In genomic region chr13:29698307-29698985, GRCm38 (mm10) we compare ENCODE assay signal across 20 mouse cellular contexts.
DNase-seq lines count a peak whose midpoint lies in the region; ATAC-seq and TF ChIP-seq lines count a peak whose summit lies in the region.
"Had no signal": no experiment of that assay in that cellular context is flagged by ENCODE, and none has a peak within 500 bp of the region (broad histone marks: within the 10 kb centered on the region; RNA-seq: fewer than 3 reads in every experiment).

No protein-coding gene starts in this region.

- 0 out of 2 replicates have a peak overlapping the region, but pooled peaks have one; percentile 23 for H3K27ac ChIP-seq in embryonic facial prominence, embryonic 12.5 days
- H3K27ac ChIP-seq in embryonic facial prominence, embryonic 10.5 days (replicated peaks): no peak overlapping the region
- H3K27ac ChIP-seq in embryonic facial prominence, embryonic 14.5 days (replicated peaks; ENCODE audit: low read depth, low read length): no peak overlapping the region
- no peak overlapping the region for H3K27ac ChIP-seq in intestine, postnatal 0 days (ENCODE audit: low read depth, low read length)
- no peak overlapping the region for H3K27ac ChIP-seq in forebrain, embryonic 10.5 days
- H3K27ac ChIP-seq in forebrain, embryonic 14.5 days (ENCODE audit: low read depth, low read length): no peak overlapping the region
- H3K27ac ChIP-seq: hindbrain, embryonic 13.5 days; left cerebral cortex, adult 2 months; limb, embryonic 10.5 days; midbrain, embryonic 12.5 days had no signal

- H3K4me2 ChIP-seq in embryonic facial prominence, embryonic 12.5 days (replicated peaks): no peak overlapping the region
- no peak overlapping the region for H3K4me2 ChIP-seq in embryonic facial prominence, embryonic 14.5 days (ENCODE audit: low read depth, low read length)
- H3K4me2 ChIP-seq in intestine, postnatal 0 days (replicated peaks; ENCODE audit: low read depth): no peak overlapping the region
- no peak overlapping the region for H3K4me2 ChIP-seq in forebrain, embryonic 14.5 days (ENCODE audit: low read length)
- H3K4me2 ChIP-seq: hindbrain, embryonic 13.5 days; liver, embryonic 11.5 days; midbrain, embryonic 12.5 days had no signal

- H3K4me3 ChIP-seq in embryonic facial prominence, embryonic 12.5 days: no peak overlapping the region
- no peak overlapping the region for H3K4me3 ChIP-seq in embryonic facial prominence, embryonic 10.5 days
- H3K4me3 ChIP-seq in embryonic facial prominence, embryonic 14.5 days (ENCODE audit: low read depth, low read length): no peak overlapping the region
- H3K4me3 ChIP-seq in intestine, postnatal 0 days (ENCODE audit: low read depth, low read length): no peak overlapping the region
- no peak overlapping the region for H3K4me3 ChIP-seq in forebrain, embryonic 10.5 days
- no peak overlapping the region for H3K4me3 ChIP-seq in forebrain, embryonic 14.5 days (ENCODE audit: low read depth, low read length)
- H3K4me3 ChIP-seq: hindbrain, embryonic 13.5 days; left cerebral cortex, adult 2 months; limb, embryonic 10.5 days; midbrain, embryonic 12.5 days; myocyte had no signal

- H3K9ac ChIP-seq in embryonic facial prominence, embryonic 12.5 days: no peak overlapping the region
- no peak overlapping the region for H3K9ac ChIP-seq in embryonic facial prominence, embryonic 14.5 days (ENCODE audit: low read depth, low read length)
- H3K9ac ChIP-seq in intestine, postnatal 0 days (ENCODE audit: low read depth, low read length): no peak overlapping the region
- no peak overlapping the region for H3K9ac ChIP-seq in forebrain, embryonic 14.5 days (ENCODE audit: low read length)
- H3K9ac ChIP-seq: hindbrain, embryonic 13.5 days; midbrain, embryonic 12.5 days had no signal

- H3K9me3 ChIP-seq in embryonic facial prominence, embryonic 12.5 days: no peaks in the 10 kb centered on the region
- H3K9me3 ChIP-seq in embryonic facial prominence, embryonic 10.5 days: no peaks in the 10 kb centered on the region
- H3K9me3 ChIP-seq in embryonic facial prominence, embryonic 14.5 days (ENCODE audit: control insufficient read depth, low read length): no peaks in the 10 kb centered on the region
- no peaks in the 10 kb centered on the region for H3K9me3 ChIP-seq in intestine, postnatal 0 days (ENCODE audit: control insufficient read depth)
- no peaks in the 10 kb centered on the region for H3K9me3 ChIP-seq in forebrain, embryonic 10.5 days
- H3K9me3 ChIP-seq in forebrain, embryonic 14.5 days (replicated peaks; ENCODE audit: control insufficient read depth, low read length): no peaks in the 10 kb centered on the region
- H3K9me3 ChIP-seq: G1E; hindbrain, embryonic 13.5 days; limb, embryonic 10.5 days; midbrain, embryonic 12.5 days had no signal

- no peak for TF ChIP-seq CTCF in intestine, postnatal 0 days (IDR thresholded peaks at IDR 0.05; ENCODE audit: low read depth)

- no peaks in the 10 kb centered on the region for H3K27me3 ChIP-seq in embryonic facial prominence, embryonic 12.5 days
- H3K27me3 ChIP-seq in embryonic facial prominence, embryonic 10.5 days (replicated peaks; ENCODE audit: low read depth, poor library complexity, severe bottlenecking): no peaks in the 10 kb centered on the region
- no peaks in the 10 kb centered on the region for H3K27me3 ChIP-seq in embryonic facial prominence, embryonic 14.5 days (replicated peaks; ENCODE audit: control insufficient read depth, insufficient read depth, low read length)
- no peaks in the 10 kb centered on the region for H3K27me3 ChIP-seq in intestine, postnatal 0 days (replicated peaks; ENCODE audit: control insufficient read depth, insufficient read depth, low read length)
- no peaks in the 10 kb centered on the region for H3K27me3 ChIP-seq in forebrain, embryonic 10.5 days (ENCODE audit: poor library complexity, severe bottlenecking)
- no peaks in the 10 kb centered on the region for H3K27me3 ChIP-seq in forebrain, embryonic 14.5 days (replicated peaks; ENCODE audit: control insufficient read depth, insufficient read depth, low read length)
- H3K27me3 ChIP-seq: hindbrain, embryonic 13.5 days; midbrain, embryonic 12.5 days had no signal

- ATAC-seq in embryonic facial prominence, embryonic 12.5 days (ENCODE audit: insufficient number of reproducible peaks, insufficient read depth, low FRiP score, low TSS enrichment): no peak
- ATAC-seq in embryonic facial prominence, embryonic 14.5 days (ENCODE audit: low read depth): no peak
- no peak for ATAC-seq in intestine, postnatal 0 days
- ATAC-seq in forebrain, embryonic 14.5 days: no peak
- ATAC-seq: CD4-positive, CD25-positive, alpha-beta regulatory T cell, adult 4 months had no signal

- DNase-seq in embryonic facial prominence, embryonic 10.5 days (ENCODE audit: low spot score): no peak
- DNase-seq in embryonic facial prominence, embryonic 14.5 days (ENCODE audit: low spot score): peak; percentile 11
- peak; percentile 18 to 27 for DNase-seq in kidney, postnatal 36 days
- DNase-seq in lung, postnatal 25 days (ENCODE audit: low spot score): peak; percentile 8
- DNase-seq in forebrain, embryonic 10.5 days (ENCODE audit: extremely low spot score, low spot score): no peak
- DNase-seq in forebrain, embryonic 14.5 days (ENCODE audit: low spot score): no peak
- DNase-seq: cerebellum, postnatal 25 days; gastrocnemius, postnatal 10 days; heart, postnatal 10 days; thymus, postnatal 14 days had no signal

- no peaks in the 10 kb centered on the region for H3K36me3 ChIP-seq in embryonic facial prominence, embryonic 12.5 days
- no peaks in the 10 kb centered on the region; the same call in 1 of the 2 replicates for H3K36me3 ChIP-seq in embryonic facial prominence, embryonic 10.5 days (replicated peaks)
- H3K36me3 ChIP-seq in embryonic facial prominence, embryonic 14.5 days (ENCODE audit: control insufficient read depth, insufficient read depth, low read length): no peaks in the 10 kb centered on the region
- H3K36me3 ChIP-seq in intestine, postnatal 0 days (ENCODE audit: control insufficient read depth, insufficient read depth): no peaks in the 10 kb centered on the region
- peaks cover 4% of the 10 kb centered on the region; the same call in 1 of the 2 replicates for H3K36me3 ChIP-seq in forebrain, embryonic 10.5 days (replicated peaks)
- H3K36me3 ChIP-seq in forebrain, embryonic 14.5 days (ENCODE audit: control insufficient read depth, insufficient read depth, low read length): no peaks in the 10 kb centered on the region
- H3K36me3 ChIP-seq: hindbrain, embryonic 13.5 days; limb, embryonic 10.5 days; midbrain, embryonic 12.5 days had no signal

- no peaks in the 10 kb centered on the region for H3K4me1 ChIP-seq in embryonic facial prominence, embryonic 12.5 days
- H3K4me1 ChIP-seq in embryonic facial prominence, embryonic 10.5 days: no peaks in the 10 kb centered on the region
- H3K4me1 ChIP-seq in embryonic facial prominence, embryonic 14.5 days (ENCODE audit: control insufficient read depth, insufficient read depth, low read length): no peaks in the 10 kb centered on the region
- H3K4me1 ChIP-seq in intestine, postnatal 0 days (replicated peaks; ENCODE audit: control insufficient read depth, insufficient read depth, low read length): no peaks in the 10 kb centered on the region
- no peaks in the 10 kb centered on the region for H3K4me1 ChIP-seq in forebrain, embryonic 10.5 days
- H3K4me1 ChIP-seq in forebrain, embryonic 14.5 days (ENCODE audit: control insufficient read depth, insufficient read depth, low read length): no peaks in the 10 kb centered on the region
- H3K4me1 ChIP-seq: hindbrain, embryonic 13.5 days; limb, embryonic 10.5 days; midbrain, embryonic 12.5 days had no signal

- 68% methylated on average over 5 of the region's 5 CpGs for WGBS in embryonic facial prominence, embryonic 12.5 days
- whole genome bisulfite sequencing in embryonic facial prominence, embryonic 10.5 days: 79% methylated on average over 5 of the region's 5 CpGs
- 58% methylated on average over 5 of the region's 5 CpGs for WGBS in embryonic facial prominence, embryonic 14.5 days
- WGBS in intestine, postnatal 0 days: 52% methylated on average over 5 of the region's 5 CpGs
- 85% methylated on average over 5 of the region's 5 CpGs for WGBS in forebrain, embryonic 10.5 days
- WGBS in forebrain, embryonic 14.5 days: 85% methylated on average over 5 of the region's 5 CpGs

Comparison
In these comparisons a context has a peak if more than half of its experiments do, and no peak if none do; other contexts are left out.
1. DNase-seq: peak in embryonic facial prominence, embryonic 14.5 days (single experiment), kidney, postnatal 36 days (2 of 2) and lung, postnatal 25 days (single experiment); none in embryonic facial prominence, embryonic 10.5 days (single experiment), forebrain, embryonic 10.5 days (single experiment) and forebrain, embryonic 14.5 days (single experiment).